Mouse (Mus musculus) stomach, postnatal 0 days (tissue): Measurements from ENCODE around the gene Olfr1122.
"Not testable (repeated sequence)": the region's sequence is repeated elsewhere in the genome, so short reads cannot be mapped to it uniquely, and the experiment has no call there.

Experiments
- CTCF ChIP-seq: IDR thresholded peaks from 2 replicates; pipeline ENCODE4 v1.5.1; 2016; ENCODE audit warnings: antibody characterized with exemption, low read depth, mild to moderate bottlenecking, moderate library complexity
- EP300 ChIP-seq: optimal IDR thresholded peaks from 2 replicates; pipeline ENCODE3; 2016; ENCODE audit warnings: antibody characterized with exemption

DNA sequence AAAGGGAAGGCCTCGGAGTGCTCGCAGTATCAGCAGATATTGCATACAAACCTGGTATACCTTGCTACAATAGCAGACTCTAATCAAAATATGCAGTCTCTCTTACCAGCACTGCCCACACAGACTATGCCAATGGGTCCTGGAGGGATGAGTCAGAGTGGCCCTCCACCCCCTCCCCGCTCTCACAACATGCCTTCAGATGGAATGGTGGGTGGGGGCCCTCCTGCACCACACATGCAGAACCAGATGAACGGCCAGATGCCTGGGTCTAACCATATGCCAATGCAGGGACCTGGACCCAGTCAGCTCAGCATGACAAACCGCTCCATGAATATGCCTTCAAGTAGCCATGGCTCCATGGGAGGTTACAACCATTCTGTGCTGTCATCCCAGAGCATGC is 8.0 kb downstream of the Olfr1122 start:
- TF ChIP-seq CTCF, EP300: not testable (repeated sequence)
